In genomic region chr9:120350346-120350745, GRCm38 (mm10) we compare ENCODE assay signal across 12 mouse cellular contexts. TPM values are rescaled to one million over a fixed set of nuclear protein-coding genes. Genes with fewer than 3 reads are reported as not detected.
DNase-seq lines count a peak whose midpoint lies in the region; ATAC-seq and TF ChIP-seq lines count a peak whose summit lies in the region.
"Had no signal": no experiment of that assay in that cellular context is flagged by ENCODE, and none has a peak within 500 bp of the region (broad histone marks: within the 10 kb centered on the region; RNA-seq: fewer than 3 reads in every experiment).

No protein-coding gene starts in this region.

- H3K9me3 ChIP-seq in kidney, embryonic 14.5 days (ENCODE audit: control insufficient read depth, low read length) = no peaks in the 10 kb centered on the region
- H3K9me3 ChIP-seq in heart, embryonic 13.5 days = no peaks in the 10 kb centered on the region
- H3K9me3 ChIP-seq in kidney, postnatal 0 days (replicated peaks; ENCODE audit: low read length) = no peaks in the 10 kb centered on the region

- H3K4me2 ChIP-seq in kidney, embryonic 14.5 days (replicated peaks; ENCODE audit: low read depth, low read length) = no peak overlapping the region
- no peak overlapping the region for H3K4me2 ChIP-seq in heart, embryonic 13.5 days
- H3K4me2 ChIP-seq in kidney, postnatal 0 days (ENCODE audit: low read length) = no peak overlapping the region
- H3K4me2 ChIP-seq: forebrain, embryonic 13.5 days had no signal

- ATAC-seq in kidney, embryonic 14.5 days (ENCODE audit: low FRiP score, low TSS enrichment) = no peak
- no peak for ATAC-seq in heart, embryonic 13.5 days (ENCODE audit: extremely low read depth, insufficient number of reproducible peaks, low FRiP score, low TSS enrichment)
- ATAC-seq in kidney, postnatal 0 days (replicated peaks; ENCODE audit: low FRiP score, low read depth) = no peak
- ATAC-seq: forebrain, embryonic 13.5 days had no signal

- peak; percentile 12 for DNase-seq in kidney, adult 11 months
- DNase-seq in kidney, postnatal 0 days (ENCODE audit: low spot score) = peak; percentile 7
- peak; percentile 27 to 56 for DNase-seq in lung, postnatal 4 days
- DNase-seq in thymus, postnatal 25 days = no peak
- DNase-seq in natural killer cell, adult 2 months (ENCODE audit: low spot score in 2 of 2) = no peak
- DNase-seq in frontal cortex, postnatal 36 days (ENCODE audit: low spot score in 2 of 2) = no peak
- DNase-seq: cerebellum, adult 9-10 months; layer of hippocampus, postnatal 36 days had no signal

- 0 out of 2 replicates have a peak, but pooled peaks cover 3% of the 10 kb centered on the region for H3K4me1 ChIP-seq in kidney, embryonic 14.5 days (ENCODE audit: control insufficient read depth, insufficient read depth, low read length)
- H3K4me1 ChIP-seq in heart, embryonic 13.5 days = peaks cover 29% of the 10 kb centered on the region
- H3K4me1 ChIP-seq in kidney, postnatal 0 days (replicated peaks; ENCODE audit: insufficient read depth, low read length) = 0 out of 2 replicates have a peak, but pooled peaks cover 3% of the 10 kb centered on the region

- no peak overlapping the region for H3K4me3 ChIP-seq in kidney, embryonic 14.5 days (ENCODE audit: low read length)
- H3K4me3 ChIP-seq in heart, embryonic 13.5 days = no peak overlapping the region
- H3K4me3 ChIP-seq in kidney, postnatal 0 days (replicated peaks; ENCODE audit: low read depth, low read length) = no peak overlapping the region
- H3K4me3 ChIP-seq: forebrain, embryonic 13.5 days had no signal

- no peak overlapping the region for H3K9ac ChIP-seq in kidney, embryonic 14.5 days (ENCODE audit: low read depth, low read length)
- no peak overlapping the region for H3K9ac ChIP-seq in heart, embryonic 13.5 days
- H3K9ac ChIP-seq in kidney, postnatal 0 days (ENCODE audit: low read depth, low read length) = no peak overlapping the region
- H3K9ac ChIP-seq: forebrain, embryonic 13.5 days had no signal

- H3K27ac ChIP-seq in kidney, embryonic 14.5 days (ENCODE audit: low read depth, low read length) = no peak overlapping the region
- peak overlapping the region; percentile 53 for H3K27ac ChIP-seq in heart, embryonic 13.5 days (replicated peaks)
- peak overlapping the region; percentile 31; the same call in 1 of the 2 replicates for H3K27ac ChIP-seq in kidney, postnatal 0 days
- H3K27ac ChIP-seq: forebrain, embryonic 13.5 days had no signal

- WGBS in kidney, embryonic 14.5 days = 26% methylated on average over 6 of the region's 6 CpGs
- 48% methylated on average over 6 of the region's 6 CpGs for WGBS in heart, embryonic 13.5 days
- 30% methylated on average over 6 of the region's 6 CpGs for WGBS in kidney, postnatal 0 days

- TF ChIP-seq CTCF in kidney, postnatal 0 days (IDR thresholded peaks at IDR 0.05; ENCODE audit: low read depth) = no peak

- no peaks in the 10 kb centered on the region for H3K36me3 ChIP-seq in kidney, embryonic 14.5 days (ENCODE audit: control insufficient read depth, insufficient read depth, low read length)
- no peaks in the 10 kb centered on the region for H3K36me3 ChIP-seq in heart, embryonic 13.5 days
- H3K36me3 ChIP-seq in kidney, postnatal 0 days (ENCODE audit: insufficient read depth, low read length) = no peaks in the 10 kb centered on the region

- no peaks in the 10 kb centered on the region for H3K27me3 ChIP-seq in kidney, embryonic 14.5 days (ENCODE audit: control insufficient read depth, insufficient read depth, low read length)
- H3K27me3 ChIP-seq in heart, embryonic 13.5 days (replicated peaks) = no peaks in the 10 kb centered on the region
- H3K27me3 ChIP-seq in kidney, postnatal 0 days (ENCODE audit: insufficient read depth, low read length) = no peaks in the 10 kb centered on the region
- H3K27me3 ChIP-seq: CH12.LX; forebrain, embryonic 13.5 days had no signal

RNA-seq across cellular contexts. Expression of gene Myrip, which starts 49.0 kb away (rescaled TPM):
- 0.11 and 0.26 TPM in 2 replicates for polyA plus RNA-seq in kidney, embryonic 14.5 days (2014; fragmentation: Nextera tagmentation; extraction: Ambion mirVana)
- polyA plus RNA-seq in heart, embryonic 13.5 days (2015; fragmentation: Nextera tagmentation; extraction: Ambion mirVana) = 0.36 and 0.66 TPM in 2 replicates
- 0.19 and 0.34 TPM in 2 replicates for polyA plus RNA-seq in kidney, postnatal 0 days (2015; fragmentation: Nextera tagmentation; extraction: Ambion mirVana)

Comparison
In these comparisons a context has a peak if more than half of its experiments do, and no peak if none do; other contexts are left out.
1. DNase-seq: peak in kidney, adult 11 months (single experiment), kidney, postnatal 0 days (single experiment) and lung, postnatal 4 days (2 of 2); none in thymus, postnatal 25 days (single experiment), natural killer cell, adult 2 months (0 of 2) and frontal cortex, postnatal 36 days (0 of 2).